Mouse (Mus musculus) urinary bladder, adult 18-20 months (tissue): ENCODE data around the gene A530016L24Rik.
A peak's percentile ranks its signal among the peaks of the same experiment; 100 is the strongest.

Source experiments
- DNase-seq, 2 experiments: peaks; one replicate each; pipeline ENCODE4 v3.0.0; 2022; ENCODE audit warnings: low spot score in 2 of 2, mixed read lengths in 2 of 2

The A530016L24Rik gene

GRCm38 (mm10) chr12:112503003-112503771 is 13.9 kb downstream of the A530016L24Rik start:
- no peak for DNase-seq

- DNase-seq = no peak
These were observed 17.0 kb downstream of the A530016L24Rik start for GRCm38 (mm10) chr12:112506267-112506666.

- DNase-seq = no peak
These were observed 18.0 kb downstream of the A530016L24Rik start for GRCm38 (mm10) chr12:112507264-112507663.

- DNase-seq = no peak
These were observed 18.7 kb downstream of the A530016L24Rik start for GRCm38 (mm10) chr12:112507984-112508383.

- no peak for DNase-seq
These were observed 21.1 kb downstream of the A530016L24Rik start for GRCm38 (mm10) chr12:112510365-112510732.

GRCm38 (mm10) chr12:112510733-112511372 is 21.6 kb downstream of the A530016L24Rik start:
- DNase-seq = peak in 1 of 2 experiments; percentile 40

GRCm38 (mm10) chr12:112514897-112515296 is 25.6 kb downstream of the A530016L24Rik start:
- DNase-seq = no peak

- peak; percentile 52 to 68 for DNase-seq
These were observed 27.6 kb downstream of the A530016L24Rik start, which contains the start of gene Tmem179 for GRCm38 (mm10) chr12:112516697-112517337. TSS of gene Tmem179 (minus strand) at chr12:112516747.

- peak in 1 of 2 experiments; percentile 40 for DNase-seq
These were observed 28.9 kb downstream of the A530016L24Rik start for GRCm38 (mm10) chr12:112518105-112518504.

GRCm38 (mm10) chr12:112533758-112534157 is 44.5 kb downstream of the A530016L24Rik start:
- no peak for DNase-seq

- no peak for DNase-seq
These were observed 48.0 kb downstream of the A530016L24Rik start for GRCm38 (mm10) chr12:112537233-112537632.

GRCm38 (mm10) chr12:112538356-112538755 is 49.1 kb downstream of the A530016L24Rik start:
- no peak for DNase-seq

- no peak for DNase-seq
These were observed 50.3 kb downstream of the A530016L24Rik start for GRCm38 (mm10) chr12:112539466-112539965.

GRCm38 (mm10) chr12:112540321-112540720 is 51.1 kb downstream of the A530016L24Rik start:
- DNase-seq = no peak

GRCm38 (mm10) chr12:112541483-112542091 is 52.3 kb downstream of the A530016L24Rik start:
- DNase-seq = no peak

GRCm38 (mm10) chr12:112542257-112542919 is 53.1 kb downstream of the A530016L24Rik start:
- no peak for DNase-seq

GRCm38 (mm10) chr12:112542920-112543300 is 53.7 kb downstream of the A530016L24Rik start:
- peak; percentile 79 to 87 for DNase-seq

GRCm38 (mm10) chr12:112543941-112544340 is 54.7 kb downstream of the A530016L24Rik start:
- DNase-seq = no peak

GRCm38 (mm10) chr12:112544946-112545701 is 55.9 kb downstream of the A530016L24Rik start:
- DNase-seq = no peak

- no peak for DNase-seq
These were observed 56.9 kb downstream of the A530016L24Rik start for GRCm38 (mm10) chr12:112546110-112546509.

GRCm38 (mm10) chr12:112549287-112549686 is 60.0 kb downstream of the A530016L24Rik start:
- no peak for DNase-seq
